Mouse (Mus musculus) ES-E14 (cell line): ENCODE results near the gene Hsd17b3.

Experiments
- CHD2 ChIP-seq: IDR thresholded peaks from 2 replicates; pipeline ENCODE4 v1.6.1; 2014; ENCODE audit warnings: mild to moderate bottlenecking, low read depth, low read length, inconsistent platforms
- HCFC1 ChIP-seq: IDR thresholded peaks from 2 replicates; pipeline ENCODE4 v1.6.1; 2012; ENCODE audit warnings: low read length, inconsistent platforms, borderline replicate concordance; ENCODE audit not compliant: insufficient read depth

DNA sequence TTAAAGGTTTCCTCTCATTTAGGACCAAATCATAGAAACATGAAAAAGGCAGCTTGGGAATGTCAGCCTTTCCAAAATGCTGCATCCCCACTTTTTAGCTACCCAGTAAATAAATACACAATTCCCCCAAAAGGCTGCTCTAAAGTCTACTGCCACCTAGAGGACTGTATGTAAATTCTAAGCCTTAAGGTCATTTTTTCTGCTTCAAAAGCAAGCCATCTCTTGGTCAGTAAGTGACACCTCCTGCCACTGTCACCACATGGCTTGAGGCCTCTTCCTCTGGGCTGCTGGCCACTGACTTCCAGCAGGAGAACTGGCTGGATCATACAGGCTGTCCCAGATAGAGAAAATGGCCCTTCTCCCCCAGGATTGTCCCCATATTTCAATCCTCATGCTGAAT, 50.9 kb downstream of the Hsd17b3 start:
- TF ChIP-seq CHD2 (no peak), HCFC1 (no peak)
